Mouse (Mus musculus) small intestine, adult 2 months (tissue): Measurements from ENCODE around the gene Prkag2.

Source experiments
- CTCF ChIP-seq: fragments of 200-500 bp; IDR thresholded peaks from 2 replicates; pipeline ENCODE4 v1.5.1; 2012; ENCODE audit warnings: low read depth, mild to moderate bottlenecking, control low read depth, inconsistent platforms, low read length, moderate library complexity, mixed read lengths; ENCODE audit not compliant: insufficient replicate concordance, insufficient read length; ENCODE audit errors: extremely low read depth
- POLR2A ChIP-seq: fragments of 200-500 bp; IDR thresholded peaks from 2 replicates; pipeline ENCODE4 v1.6.1; 2012; ENCODE audit warnings: low read depth, mild to moderate bottlenecking, control low read depth, inconsistent platforms, low read length, moderate library complexity

GRCm38 (mm10) chr5:24990460-24990859, 110.0 kb downstream of the Prkag2 start:
- no peak for TF ChIP-seq CTCF
- TF ChIP-seq POLR2A, result no peak
